Mouse (Mus musculus) kidney, adult 2 months (tissue): ENCODE measurements at regions not wholly inside any gene's neighbourhood (a gene's known extent, or its start where the extent isn't known, plus 50 kb on each side); places are given as distances from the start of the nearest gene placed in this dataset.

Experiments used
- CTCF ChIP-seq: fragments of 200-500 bp; conservative IDR thresholded peaks from 2 replicates; pipeline ENCODE4 v1.5.1; 2011; ENCODE audit warnings: low read depth, mild to moderate bottlenecking, control low read depth, low read length, moderate library complexity, mixed read lengths; ENCODE audit not compliant: insufficient read depth, insufficient read length
- POLR2A ChIP-seq: fragments of 200-500 bp; IDR thresholded peaks from one replicate; pipeline ENCODE4 v1.6.1; 2011; ENCODE audit warnings: low read depth, low read length, control low read depth

DNA sequence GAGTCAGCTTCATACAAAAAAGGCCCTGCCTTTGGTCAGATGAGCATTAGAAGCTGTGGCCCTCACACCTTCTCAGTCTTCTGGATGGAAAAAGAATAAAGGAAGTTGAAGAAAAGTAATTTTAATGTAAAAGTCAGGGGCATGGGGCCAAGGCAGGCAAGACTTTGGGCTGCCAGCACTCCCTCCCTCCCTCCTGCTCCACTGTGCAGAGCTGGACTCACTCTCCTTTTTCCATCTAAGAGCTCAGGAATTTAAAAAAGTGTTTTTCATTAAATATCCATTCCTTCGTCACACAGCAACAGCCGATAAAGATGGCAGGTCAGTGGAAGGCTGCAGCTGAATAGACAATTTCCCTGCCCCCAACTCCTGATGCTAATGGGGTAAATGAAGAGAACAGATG, 61.1 kb downstream of the Olfr267 start:
- TF ChIP-seq CTCF (no peak), POLR2A (no peak)
